Mouse (Mus musculus) heart, postnatal 0 days (tissue): ENCODE results near the gene Nup62.

Experiments used
- CTCF ChIP-seq: IDR thresholded peaks from 2 replicates; pipeline ENCODE4 v1.5.1; 2016; ENCODE audit warnings: antibody characterized with exemption, control low read depth, low read depth
- EP300 ChIP-seq: IDR thresholded peaks from 2 replicates; pipeline ENCODE4 v1.6.1; 2016; ENCODE audit warnings: antibody characterized with exemption, low read depth

GRCm38 (mm10) chr7:44820525-44820924, 4.6 kb downstream of the Nup62 start:
- TF ChIP-seq EP300 (no peak), CTCF (no peak)
